Mouse (Mus musculus): ENCODE data around the gene Gm45623.

- TF ChIP-seq CTCF (IDR thresholded peaks at IDR 0.05; ENCODE audit: low read depth) (no peak), EP300 (IDR thresholded peaks at IDR 0.05; ENCODE audit: low read depth) (no peak)
These were observed 43.0 kb downstream of the Gm45623 start for GRCm38 (mm10) chr13:56710620-56711019.

Measured in liver, postnatal 0 days (tissue).